12 mouse cellular contexts compared by ENCODE assay signal in the genomic region with DNA sequence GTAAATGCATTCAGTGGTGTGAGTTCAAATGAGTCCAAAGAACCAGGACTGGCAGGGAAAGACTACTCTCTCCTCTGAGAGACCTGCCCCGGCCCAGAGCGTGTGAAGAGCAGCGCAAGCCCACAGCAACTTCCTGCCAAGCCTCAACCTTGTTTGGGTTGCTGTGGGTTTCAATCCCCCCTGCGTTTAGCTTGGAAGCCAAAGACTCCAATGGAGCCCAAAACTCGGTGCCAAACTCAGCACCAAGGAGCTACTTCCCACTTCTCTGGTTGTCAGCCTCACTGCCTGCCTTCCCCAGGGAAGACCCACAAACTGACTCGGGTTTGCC.
DNase-seq lines count a peak whose midpoint lies in the region; ATAC-seq and TF ChIP-seq lines count a peak whose summit lies in the region.
"Had no signal": no experiment of that assay in that cellular context is flagged by ENCODE, and none has a peak within 500 bp of the region (broad histone marks: within the 10 kb centered on the region; RNA-seq: fewer than 3 reads in every experiment).

No protein-coding gene starts in this region.

- H3K27me3 ChIP-seq in lung, embryonic 14.5 days (ENCODE audit: insufficient read depth, low read length): no peaks in the 10 kb centered on the region
- H3K27me3 ChIP-seq in forebrain, embryonic 12.5 days: no peaks in the 10 kb centered on the region
- H3K27me3 ChIP-seq in hindbrain, embryonic 12.5 days: no peaks in the 10 kb centered on the region
- H3K27me3 ChIP-seq in midbrain, embryonic 14.5 days (ENCODE audit: control insufficient read depth, insufficient read depth, low read length): no peaks in the 10 kb centered on the region
- H3K27me3 ChIP-seq: CH12.LX; liver, embryonic 13.5 days had no signal

- no peak overlapping the region for H3K9ac ChIP-seq in lung, embryonic 14.5 days
- 0 out of 2 replicates have a peak overlapping the region, but pooled peaks have one; percentile 17 for H3K9ac ChIP-seq in forebrain, embryonic 12.5 days
- H3K9ac ChIP-seq in hindbrain, embryonic 12.5 days: no peak overlapping the region
- no peak overlapping the region for H3K9ac ChIP-seq in midbrain, embryonic 14.5 days (replicated peaks; ENCODE audit: low read length)
- H3K9ac ChIP-seq: liver, embryonic 13.5 days had no signal

- H3K4me1 ChIP-seq in lung, embryonic 14.5 days (ENCODE audit: insufficient read depth): peaks cover 21% of the 10 kb centered on the region; the same call in 1 of the 2 replicates
- peaks cover 43% of the 10 kb centered on the region for H3K4me1 ChIP-seq in forebrain, embryonic 12.5 days
- H3K4me1 ChIP-seq in hindbrain, embryonic 12.5 days: peaks cover 34% of the 10 kb centered on the region
- peaks cover 29% of the 10 kb centered on the region for H3K4me1 ChIP-seq in midbrain, embryonic 14.5 days (ENCODE audit: control insufficient read depth, insufficient read depth, low read length)

- no peak; the same call in 1 of the 2 replicates for ATAC-seq in lung, embryonic 14.5 days (ENCODE audit: insufficient read depth)
- 0 out of 2 replicates have a peak, but pooled peaks have one; percentile 59 for ATAC-seq in forebrain, embryonic 12.5 days (ENCODE audit: low FRiP score)
- ATAC-seq in hindbrain, embryonic 12.5 days (ENCODE audit: low FRiP score): peak; percentile 3; the same call in 1 of the 2 replicates
- no peak for ATAC-seq in midbrain, embryonic 14.5 days (ENCODE audit: low FRiP score, low TSS enrichment)
- no peak for ATAC-seq in CD4-positive, CD25-positive, alpha-beta regulatory T cell, adult 4 months
- ATAC-seq: intestine, postnatal 0 days had no signal

- H3K4me3 ChIP-seq in lung, embryonic 14.5 days (ENCODE audit: low read depth, low read length): no peak overlapping the region
- no peak overlapping the region for H3K4me3 ChIP-seq in forebrain, embryonic 12.5 days (replicated peaks)
- no peak overlapping the region for H3K4me3 ChIP-seq in hindbrain, embryonic 12.5 days
- H3K4me3 ChIP-seq in midbrain, embryonic 14.5 days (replicated peaks; ENCODE audit: low read depth, low read length): no peak overlapping the region
- H3K4me3 ChIP-seq: erythroblast, embryonic 14.5 days; liver, embryonic 13.5 days had no signal

- TF ChIP-seq CTCF in lung, embryonic 14.5 days (IDR thresholded peaks at IDR 0.05; ENCODE audit: low read depth): no peak

- H3K9me3 ChIP-seq in lung, embryonic 14.5 days (ENCODE audit: low read depth, low read length): no peaks in the 10 kb centered on the region
- H3K9me3 ChIP-seq in forebrain, embryonic 12.5 days: no peaks in the 10 kb centered on the region
- H3K9me3 ChIP-seq in hindbrain, embryonic 12.5 days (replicated peaks): no peaks in the 10 kb centered on the region
- no peaks in the 10 kb centered on the region for H3K9me3 ChIP-seq in midbrain, embryonic 14.5 days (ENCODE audit: control insufficient read depth, low read length)
- H3K9me3 ChIP-seq: liver, embryonic 13.5 days had no signal

- WGBS in lung, embryonic 14.5 days: 52% methylated on average over 6 of the region's 6 CpGs
- WGBS in forebrain, embryonic 12.5 days: 47% methylated on average over 6 of the region's 6 CpGs
- WGBS in hindbrain, embryonic 12.5 days: 46% methylated on average over 6 of the region's 6 CpGs
- WGBS in midbrain, embryonic 14.5 days: 40% methylated on average over 6 of the region's 6 CpGs

- peak; percentile 40 for DNase-seq in lung, embryonic 14.5 days
- no peak for DNase-seq in lung, postnatal 25 days (ENCODE audit: low spot score)
- DNase-seq in midbrain, embryonic 14.5 days: no peak
- DNase-seq in cerebellum, adult 9-10 months: no peak
- DNase-seq in thymus, postnatal 4 days: no peak
- DNase-seq: liver, embryonic 13.5 days had no signal

- H3K27ac ChIP-seq in lung, embryonic 14.5 days (ENCODE audit: low read depth): peak overlapping the region; percentile 81
- peak overlapping the region; percentile 94 for H3K27ac ChIP-seq in forebrain, embryonic 12.5 days
- H3K27ac ChIP-seq in hindbrain, embryonic 12.5 days: peak overlapping the region; percentile 83
- H3K27ac ChIP-seq in midbrain, embryonic 14.5 days (replicated peaks; ENCODE audit: low read depth, low read length): peak overlapping the region; percentile 71
- H3K27ac ChIP-seq: liver, embryonic 13.5 days had no signal

- H3K36me3 ChIP-seq in lung, embryonic 14.5 days (ENCODE audit: insufficient read depth): no peaks in the 10 kb centered on the region
- no peaks in the 10 kb centered on the region for H3K36me3 ChIP-seq in forebrain, embryonic 12.5 days (replicated peaks)
- H3K36me3 ChIP-seq in hindbrain, embryonic 12.5 days: no peaks in the 10 kb centered on the region
- no peaks in the 10 kb centered on the region for H3K36me3 ChIP-seq in midbrain, embryonic 14.5 days (ENCODE audit: control insufficient read depth, insufficient read depth, low read length)
- H3K36me3 ChIP-seq: liver, embryonic 13.5 days had no signal

- H3K4me2 ChIP-seq in lung, embryonic 14.5 days: no peak overlapping the region; the same call in 1 of the 2 replicates
- H3K4me2 ChIP-seq in forebrain, embryonic 12.5 days: peak overlapping the region; percentile 11; the same call in 1 of the 2 replicates
- H3K4me2 ChIP-seq in hindbrain, embryonic 12.5 days (replicated peaks): 0 out of 2 replicates have a peak overlapping the region, but pooled peaks have one; percentile 7
- no peak overlapping the region for H3K4me2 ChIP-seq in midbrain, embryonic 14.5 days (ENCODE audit: low read length)
- H3K4me2 ChIP-seq: liver, embryonic 13.5 days had no signal

Comparison
In these comparisons a context has a peak if more than half of its experiments do, and no peak if none do; other contexts are left out.
1. ATAC-seq: peak in forebrain, embryonic 12.5 days (single experiment) and hindbrain, embryonic 12.5 days (single experiment); none in lung, embryonic 14.5 days (single experiment), midbrain, embryonic 14.5 days (single experiment) and CD4-positive, CD25-positive, alpha-beta regulatory T cell, adult 4 months (single experiment).
2. H3K4me2 ChIP-seq: peak in forebrain, embryonic 12.5 days (single experiment) and hindbrain, embryonic 12.5 days (single experiment); none in lung, embryonic 14.5 days (single experiment) and midbrain, embryonic 14.5 days (single experiment).
3. Peak in every context shown above with its lines, with median percentiles within 50 percentile points of each other: H3K27ac ChIP-seq.